Mouse (Mus musculus) urinary bladder, postnatal 4 days (tissue): ENCODE data around the gene Rbfox1.

Experiments used
- DNase-seq, 2 experiments: peaks; one replicate each; pipeline ENCODE4 v3.0.0; 2021 to 2022; ENCODE audit warnings: low spot score in 2 of 2

The Rbfox1 gene

GRCm38 (mm10) chr16:7352808-7353207, 1467.7 kb downstream of the Rbfox1 start:
- no peak for DNase-seq

GRCm38 (mm10) chr16:7354116-7354515, 1469.0 kb downstream of the Rbfox1 start:
- DNase-seq = no peak

GRCm38 (mm10) chr16:7359043-7359442, 1473.9 kb downstream of the Rbfox1 start:
- no peak for DNase-seq

- DNase-seq = no peak
Observed at GRCm38 (mm10) chr16:7360706-7361105, 1475.6 kb downstream of the Rbfox1 start.

- DNase-seq = no peak
Observed at GRCm38 (mm10) chr16:7365878-7366277, 1480.7 kb downstream of the Rbfox1 start.

GRCm38 (mm10) chr16:7374146-7374545, 1489.0 kb downstream of the Rbfox1 start:
- DNase-seq = no peak

GRCm38 (mm10) chr16:7374674-7375073, 1489.5 kb downstream of the Rbfox1 start:
- no peak for DNase-seq

GRCm38 (mm10) chr16:7396101-7396500, 1510.9 kb downstream of the Rbfox1 start:
- no peak for DNase-seq

GRCm38 (mm10) chr16:7404766-7405492, 1519.8 kb downstream of the Rbfox1 start:
- DNase-seq = no peak

- no peak for DNase-seq
Observed at GRCm38 (mm10) chr16:7407862-7408640, 1522.9 kb downstream of the Rbfox1 start.

GRCm38 (mm10) chr16:7419655-7420281, 1534.6 kb downstream of the Rbfox1 start:
- DNase-seq = no peak

GRCm38 (mm10) chr16:7425386-7426089, 1540.4 kb downstream of the Rbfox1 start:
- DNase-seq = no peak

- no peak for DNase-seq
Observed at GRCm38 (mm10) chr16:7433296-7433695, 1548.1 kb downstream of the Rbfox1 start.

- DNase-seq = no peak
Observed at GRCm38 (mm10) chr16:7446791-7447290, 1561.7 kb downstream of the Rbfox1 start.

- DNase-seq = no peak
Observed at GRCm38 (mm10) chr16:7447718-7448649, 1562.8 kb downstream of the Rbfox1 start.

- no peak for DNase-seq
Observed at GRCm38 (mm10) chr16:7451193-7451592, 1566.0 kb downstream of the Rbfox1 start.

GRCm38 (mm10) chr16:7457571-7457970, 1572.4 kb downstream of the Rbfox1 start:
- no peak for DNase-seq
